Mouse (Mus musculus) E14TG2a.4 (cell line): ENCODE results near the gene Tmc1.

Experiments
- CTCF ChIP-seq: conservative IDR thresholded peaks from 2 replicates; pipeline ENCODE4 v1.5.1; 2014; ENCODE audit warnings: low read length
- NANOG ChIP-seq: IDR thresholded peaks from 2 replicates; pipeline ENCODE4 v1.6.1; 2014; ENCODE audit warnings: borderline replicate concordance, low read length, mixed read lengths

DNA sequence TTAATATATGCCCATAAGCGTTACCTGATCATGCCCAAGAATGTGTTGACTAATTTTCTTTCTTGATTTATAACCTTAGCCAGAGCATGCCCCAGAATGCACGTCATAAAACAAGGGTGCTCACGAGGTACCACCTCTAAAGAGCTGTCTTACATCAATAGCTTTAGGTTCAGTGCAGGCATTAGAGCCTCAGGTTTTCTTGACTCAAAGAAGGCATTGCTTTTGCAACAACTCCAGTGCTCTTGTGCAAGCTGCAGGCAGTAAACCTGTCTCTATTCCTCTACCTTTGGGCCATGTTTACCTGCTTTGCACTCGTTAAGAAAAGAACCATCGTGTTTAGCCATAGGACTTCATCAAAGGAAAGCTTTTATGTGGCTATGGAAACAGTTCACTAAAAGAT, 43.6 kb downstream of the Tmc1 start:
- TF ChIP-seq CTCF (no peak), NANOG (no peak)
